Mouse (Mus musculus) lung, postnatal 25 days (tissue): ENCODE results near the gene Rilpl1.

ENCODE experiments used
- DNase-seq: peaks from one replicate; pipeline ENCODE4 v3.0.0; 2022; ENCODE audit warnings: low spot score

The Rilpl1 gene

GRCm38 (mm10) chr5:124452494-124453228, 78.5 kb downstream of the Rilpl1 start:
- DNase-seq = no peak

- no peak for DNase-seq
Observed at GRCm38 (mm10) chr5:124450641-124451340, 80.4 kb downstream of the Rilpl1 start.

DNA sequence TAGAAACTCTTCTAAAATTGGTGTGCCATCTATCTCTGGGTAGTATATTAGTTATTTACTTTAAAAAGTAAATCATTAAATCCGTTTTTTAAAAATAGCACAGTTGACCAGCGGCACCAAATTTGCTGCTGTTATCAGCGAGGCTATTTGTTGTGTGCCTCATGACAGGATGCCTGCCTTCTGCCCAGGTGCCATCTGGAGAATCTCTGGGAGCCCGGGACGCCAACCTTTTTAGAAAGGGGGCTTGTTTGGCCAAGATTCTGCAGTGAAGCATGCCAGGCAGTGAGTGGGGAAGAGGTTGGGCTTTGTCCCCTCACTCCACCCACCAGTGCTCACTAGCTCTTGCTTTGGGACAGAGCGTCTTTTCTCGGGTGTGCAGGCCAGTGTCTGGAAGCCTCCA, 81.1 kb downstream of the Rilpl1 start:
- no peak for DNase-seq

GRCm38 (mm10) chr5:124449494-124449893, 81.7 kb downstream of the Rilpl1 start:
- DNase-seq = no peak

GRCm38 (mm10) chr5:124446301-124446881, 84.8 kb downstream of the Rilpl1 start:
- peak; percentile 80 for DNase-seq

DNA sequence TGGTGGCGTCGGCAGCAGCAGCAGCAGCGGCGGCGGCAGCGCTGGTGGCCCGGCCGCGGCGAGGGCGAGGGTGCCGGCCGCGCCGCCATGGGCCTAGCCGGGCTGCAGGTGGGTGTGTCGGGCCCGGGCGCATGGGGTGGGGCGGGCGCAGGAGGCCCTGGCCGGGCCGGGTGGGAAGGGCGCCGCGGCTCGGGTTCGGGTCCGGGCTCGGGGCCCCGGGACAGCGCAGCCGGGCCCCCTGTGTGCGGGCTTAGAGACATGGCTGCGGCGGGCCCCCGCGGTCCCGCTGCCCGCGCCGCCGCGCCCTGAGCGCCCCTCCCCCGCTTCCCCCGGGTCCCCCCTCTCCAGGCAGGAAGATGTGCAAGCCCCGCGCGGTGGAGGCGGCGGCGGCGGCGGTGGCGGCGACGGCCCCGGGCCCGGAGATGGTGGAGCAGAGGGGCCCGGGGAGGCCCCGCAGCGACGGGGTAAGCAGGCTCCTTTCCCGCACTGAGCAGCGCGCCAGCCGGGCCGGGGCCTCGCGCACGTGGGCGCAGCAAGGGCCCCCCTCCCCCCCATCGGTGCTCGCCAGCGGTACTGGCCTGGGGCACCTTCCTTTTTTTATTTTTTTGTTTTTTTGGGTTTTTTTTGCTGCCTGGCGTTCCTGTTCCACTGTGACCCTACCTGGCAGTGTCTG, 85.4 kb downstream of the Rilpl1 start:
- no peak for DNase-seq

- peak; percentile 70 for DNase-seq
Observed at GRCm38 (mm10) chr5:124444661-124445561, 86.3 kb downstream of the Rilpl1 start.

DNA sequence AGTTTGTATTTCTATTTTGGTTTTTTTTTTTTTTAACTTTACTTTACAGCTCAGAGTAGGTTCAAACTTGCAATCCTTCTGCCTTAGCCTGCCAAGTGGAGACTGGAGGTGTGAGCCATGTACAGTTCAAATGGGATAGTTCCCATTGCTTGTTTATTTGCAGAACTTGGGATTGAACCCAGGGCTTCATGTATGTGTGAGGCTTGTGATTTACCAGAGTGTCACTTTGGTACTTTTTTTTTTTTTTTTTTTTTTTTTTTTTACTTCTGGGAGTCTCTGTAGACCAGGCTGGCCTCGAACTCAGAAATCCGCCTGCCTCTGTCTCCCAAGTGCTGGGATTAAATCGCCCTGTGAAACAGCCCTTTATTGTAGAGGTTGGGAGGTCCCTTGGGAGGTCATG, 87.0 kb downstream of the Rilpl1 start:
- DNase-seq = no peak
